Mouse (Mus musculus) hindbrain, embryonic 10.5 days (tissue): Measurements from ENCODE around the gene S100a2. TPM values are rescaled to one million over a fixed set of nuclear protein-coding genes. Genes with fewer than 3 reads are reported as not detected.

Source experiments
- DNase-seq: peaks from one replicate; pipeline ENCODE4 v3.0.0-alpha.2; 2017; ENCODE audit warnings: low spot score
- H3K27ac ChIP-seq: fragments of 300-500 bp; sonication (generic); 2 replicates; pipeline ENCODE4 v1.5.1; 2016; ENCODE audit warnings: mild to moderate bottlenecking, moderate library complexity
- H3K27me3 ChIP-seq: fragments of 300-500 bp; sonication (generic); 2 replicates; pipeline ENCODE4 v1.6.1; 2016; ENCODE audit warnings: mild to moderate bottlenecking; ENCODE audit not compliant: poor library complexity, insufficient read depth, severe bottlenecking
- H3K36me3 ChIP-seq: fragments of 300-500 bp; sonication (generic); 2 replicates; pipeline ENCODE4 v1.6.1; 2016; ENCODE audit warnings: mild to moderate bottlenecking, moderate library complexity
- H3K4me1 ChIP-seq: fragments of 300-500 bp; sonication (generic); replicated peaks from 2 replicates; pipeline ENCODE4 v1.6.1; 2016; ENCODE audit warnings: mild to moderate bottlenecking
- H3K4me3 ChIP-seq: fragments of 300-500 bp; sonication (generic); 2 replicates; pipeline ENCODE4 v1.5.1; 2016; ENCODE audit warnings: mild to moderate bottlenecking, moderate library complexity
- H3K9me3 ChIP-seq: fragments of 300-500 bp; sonication (generic); 2 replicates; pipeline ENCODE4 v1.6.1; 2016; ENCODE audit warnings: mild to moderate bottlenecking, moderate library complexity
- WGBS: fragments of 180-500 bp; shearing (Covaris S2); methylation state at CpG from one replicate; pipeline ENCODE4 v1.1.7; 2016; 5-methylcytosine and 5-hydroxymethylcytosine counted together
- polyA plus RNA-seq: library from polyadenylated mRNA; unstranded; fragments of >200 nt; fragmentation: Nextera tagmentation; extraction: Ambion mirVana; gene quantifications from 2 replicates; pipeline ENCODE4 v1.2.1, GENCODE M21; 2016

Gene S100a2
- polyA plus RNA-seq, 1 experiment from 2014 or later: not detected

DNA sequence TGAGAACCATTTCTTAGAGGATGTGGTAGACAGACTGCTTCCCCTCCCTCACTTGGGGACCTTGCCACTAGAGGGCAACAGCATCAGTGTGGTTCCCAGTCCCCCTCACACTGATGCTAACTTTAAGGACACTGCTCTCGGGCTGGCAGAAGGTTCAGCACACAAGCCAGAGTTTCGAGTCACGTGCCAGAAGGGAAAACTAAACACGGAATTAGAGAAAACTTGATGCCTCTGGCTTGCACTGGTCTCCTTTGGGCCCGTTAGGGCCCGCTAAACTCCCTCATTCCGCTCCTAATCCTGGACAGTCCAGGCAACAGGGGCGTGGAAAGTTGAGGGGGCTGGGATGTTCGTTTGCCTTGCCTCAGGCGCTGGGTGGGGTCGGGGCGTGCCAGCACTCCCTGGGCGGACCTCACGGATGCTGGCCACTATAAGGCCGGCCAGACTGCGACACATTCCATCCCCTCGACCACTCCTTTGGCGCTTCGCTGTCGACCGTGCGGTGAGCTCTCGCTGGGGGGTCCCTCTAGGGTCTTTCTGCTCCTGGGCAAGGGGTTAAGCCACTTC is 22.8 kb downstream of the S100a2 start, which contains the start of gene S100a6:
Gene S100a6 (plus strand): TSS at position 155 of the 564 bp plus-strand sequence.
- H3K27ac ChIP-seq: peak within 1 kb of the TSS; percentile 68; the same call in 1 of the 2 replicates
- no peaks in the 10 kb centered on the region for H3K9me3 ChIP-seq
- DNase-seq: peak; percentile 70
- peak within 1 kb of the TSS; percentile 53 for H3K4me3 ChIP-seq
- H3K4me1 ChIP-seq: peaks cover 12% of the 10 kb centered on the region
- no peaks in the 10 kb centered on the region for H3K36me3 ChIP-seq
- peaks cover 13% of the 10 kb centered on the region for H3K27me3 ChIP-seq
- under 1% methylated on average over 23 of the region's 23 CpGs for WGBS

GRCm38 (mm10) chr3:90613461-90614147 is 23.6 kb downstream of the S100a2 start:
- WGBS: 68% methylated on average over 7 of the region's 7 CpGs
- peak overlapping the region; percentile 53 for H3K4me3 ChIP-seq
- H3K27ac ChIP-seq: no peak overlapping the region
- peaks cover 12% of the 10 kb centered on the region for H3K4me1 ChIP-seq
- H3K9me3 ChIP-seq: no peaks in the 10 kb centered on the region
- H3K36me3 ChIP-seq: no peaks in the 10 kb centered on the region
- H3K27me3 ChIP-seq: peaks cover 13% of the 10 kb centered on the region
- DNase-seq: no peak

GRCm38 (mm10) chr3:90614148-90614530 is 24.1 kb downstream of the S100a2 start:
- Histone ChIP-seq H3K9me3 (no peaks in the 10 kb centered on the region), H3K36me3 (no peaks in the 10 kb centered on the region), H3K4me3 (no peak overlapping the region), H3K4me1 (peaks cover 12% of the 10 kb centered on the region), H3K27ac (no peak overlapping the region), H3K27me3 (peaks cover 13% of the 10 kb centered on the region)
- 90% methylated on average over 6 of the region's 6 CpGs for WGBS
- DNase-seq: no peak

GRCm38 (mm10) chr3:90614611-90615251 is 24.7 kb downstream of the S100a2 start:
- Histone ChIP-seq H3K9me3 (no peaks in the 10 kb centered on the region), H3K27ac (no peak overlapping the region), H3K36me3 (no peaks in the 10 kb centered on the region), H3K4me3 (no peak overlapping the region), H3K4me1 (peaks cover 12% of the 10 kb centered on the region), H3K27me3 (peaks cover 13% of the 10 kb centered on the region)
- WGBS: 81% methylated on average over 11 of the region's 11 CpGs
- DNase-seq: no peak

GRCm38 (mm10) chr3:90615415-90615814 is 25.4 kb downstream of the S100a2 start:
- Histone ChIP-seq H3K36me3 (no peaks in the 10 kb centered on the region), H3K4me1 (peaks cover 12% of the 10 kb centered on the region), H3K27me3 (peaks cover 13% of the 10 kb centered on the region), H3K4me3 (no peak overlapping the region), H3K27ac (no peak overlapping the region), H3K9me3 (no peaks in the 10 kb centered on the region)
- WGBS: 9% methylated on average over 7 of the region's 7 CpGs
- DNase-seq: peak; percentile 53

DNA sequence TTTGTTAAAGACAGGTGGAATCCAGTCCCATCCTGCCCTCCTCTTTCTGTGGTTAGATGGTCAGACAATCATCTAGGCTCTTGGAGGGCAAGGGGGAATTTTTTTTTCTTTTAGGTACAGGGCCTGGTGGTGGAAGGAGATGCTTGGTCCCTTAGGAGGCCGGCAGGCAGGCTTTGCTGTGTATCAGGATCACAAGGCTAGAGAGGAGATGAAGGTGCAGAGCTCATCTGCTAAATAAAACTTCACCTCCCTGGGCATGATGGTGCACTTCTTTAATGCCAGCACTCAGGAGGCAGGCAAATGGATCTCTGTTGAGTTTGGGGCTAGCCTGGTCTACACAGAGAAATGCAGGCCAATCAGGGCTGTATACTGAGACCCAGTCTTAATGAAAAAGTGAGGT is 25.9 kb downstream of the S100a2 start:
- WGBS: 81% methylated on average over 1 of the region's 1 CpGs
- Histone ChIP-seq H3K27me3 (peaks cover 13% of the 10 kb centered on the region), H3K36me3 (no peaks in the 10 kb centered on the region), H3K27ac (no peak overlapping the region), H3K4me3 (no peak overlapping the region), H3K4me1 (peaks cover 12% of the 10 kb centered on the region), H3K9me3 (no peaks in the 10 kb centered on the region)
- no peak for DNase-seq

DNA sequence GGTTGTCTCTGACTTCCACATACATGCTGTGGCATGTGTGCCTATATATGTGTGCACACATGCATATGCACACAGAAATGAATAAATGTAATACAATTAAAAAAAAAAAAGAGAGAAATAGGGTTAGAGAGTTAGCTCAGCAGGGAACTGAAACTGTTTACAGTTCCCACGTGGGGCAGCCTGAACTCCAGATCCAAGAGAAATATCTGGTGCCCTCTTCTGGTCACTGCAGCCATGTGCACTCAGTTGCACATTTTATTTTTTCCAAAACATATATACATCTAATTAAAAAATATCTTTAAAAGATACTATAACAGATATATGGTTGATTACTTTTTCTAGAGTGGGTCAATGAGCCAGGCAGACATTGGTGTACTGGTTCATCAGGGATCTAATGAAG is 27.5 kb downstream of the S100a2 start:
- Histone ChIP-seq H3K4me1 (peaks cover 11% of the 10 kb centered on the region), H3K4me3 (no peak overlapping the region), H3K9me3 (no peaks in the 10 kb centered on the region), H3K27ac (no peak overlapping the region), H3K36me3 (no peaks in the 10 kb centered on the region), H3K27me3 (peaks cover 13% of the 10 kb centered on the region)
- no peak for DNase-seq
- WGBS: 6% methylated on average over 1 of the region's 1 CpGs

GRCm38 (mm10) chr3:90621552-90621951 is 31.5 kb downstream of the S100a2 start:
- 60% methylated on average over 7 of the region's 7 CpGs for WGBS
- H3K27ac ChIP-seq: no peak overlapping the region
- peaks cover 26% of the 10 kb centered on the region for H3K4me1 ChIP-seq
- no peaks in the 10 kb centered on the region for H3K36me3 ChIP-seq
- H3K27me3 ChIP-seq: no peaks in the 10 kb centered on the region
- no peak for DNase-seq
- H3K4me3 ChIP-seq: no peak overlapping the region
- H3K9me3 ChIP-seq: no peaks in the 10 kb centered on the region

DNA sequence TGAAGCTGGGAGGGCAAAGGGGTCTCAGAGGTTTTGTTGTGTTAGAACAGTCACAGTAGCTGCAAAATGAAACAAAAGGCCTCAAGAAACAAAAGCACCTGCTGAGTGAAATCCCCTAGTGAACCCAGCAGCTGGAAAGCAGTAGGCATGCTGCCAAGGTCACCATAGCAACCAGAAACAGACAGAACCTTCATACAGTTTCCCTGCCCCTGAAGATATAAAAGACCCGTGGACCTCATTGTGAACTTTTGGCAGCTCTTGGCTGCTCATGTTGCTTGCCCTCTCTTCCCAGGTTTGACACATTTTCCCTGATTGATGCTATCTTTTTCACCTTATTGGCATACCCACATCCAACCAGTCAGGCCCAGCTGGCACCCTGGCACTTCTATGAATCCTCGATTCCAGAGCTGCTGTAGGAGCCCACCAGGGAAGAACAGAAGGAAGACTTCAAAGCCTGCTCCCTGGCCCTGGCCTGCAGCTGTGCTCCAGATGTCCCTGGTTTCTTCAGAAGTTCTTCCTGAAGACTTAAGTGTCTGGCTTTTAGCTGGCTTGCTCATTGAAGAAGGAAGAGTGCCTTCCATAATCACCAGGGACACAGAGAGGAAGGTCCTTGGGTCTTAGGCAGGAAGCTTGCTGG is 33.5 kb downstream of the S100a2 start:
- Histone ChIP-seq H3K36me3 (no peaks in the 10 kb centered on the region), H3K9me3 (no peaks in the 10 kb centered on the region), H3K27me3 (no peaks in the 10 kb centered on the region), H3K4me3 (no peak overlapping the region), H3K27ac (peak overlapping the region; percentile 62), H3K4me1 (peaks cover 26% of the 10 kb centered on the region)
- WGBS: 17% methylated on average over 2 of the region's 2 CpGs
- DNase-seq: peak; percentile 32

DNA sequence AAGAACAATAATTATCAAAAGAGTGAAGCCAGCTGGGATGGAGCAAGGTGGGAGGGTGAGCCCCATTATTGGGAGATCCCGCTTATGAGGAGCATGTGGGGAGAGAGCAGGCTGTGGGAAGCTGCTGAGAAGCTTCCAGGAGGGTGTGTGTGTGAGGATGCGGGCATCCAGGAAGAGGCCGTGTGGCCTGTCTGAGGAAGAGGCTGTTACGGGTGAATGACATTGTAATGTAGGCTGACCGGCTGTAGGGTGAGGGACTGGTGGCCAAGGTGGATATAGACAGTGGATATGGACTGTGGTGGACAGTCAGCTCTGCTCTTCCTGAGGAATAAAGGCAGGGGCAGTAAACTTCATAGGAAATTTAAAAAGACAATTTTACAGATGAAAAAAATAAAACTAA is 35.4 kb downstream of the S100a2 start:
- Histone ChIP-seq H3K27ac (peak overlapping the region; percentile 25; the same call in 1 of the 2 replicates), H3K36me3 (no peaks in the 10 kb centered on the region), H3K9me3 (no peaks in the 10 kb centered on the region), H3K4me1 (peaks cover 26% of the 10 kb centered on the region), H3K4me3 (no peak overlapping the region), H3K27me3 (no peaks in the 10 kb centered on the region)
- no peak for DNase-seq
- whole genome bisulfite sequencing: 79% methylated on average over 5 of the region's 5 CpGs

GRCm38 (mm10) chr3:90626266-90627021 is 36.4 kb downstream of the S100a2 start:
- H3K4me1 ChIP-seq: peaks cover 26% of the 10 kb centered on the region
- H3K9me3 ChIP-seq: no peaks in the 10 kb centered on the region
- WGBS: 79% methylated on average over 9 of the region's 9 CpGs
- 0 out of 2 replicates have a peak overlapping the region, but pooled peaks have one; percentile 2 for H3K27ac ChIP-seq
- H3K36me3 ChIP-seq: no peaks in the 10 kb centered on the region
- no peak overlapping the region for H3K4me3 ChIP-seq
- no peak for DNase-seq
- H3K27me3 ChIP-seq: no peaks in the 10 kb centered on the region

GRCm38 (mm10) chr3:90627366-90627765 is 37.3 kb downstream of the S100a2 start:
- no peak for DNase-seq
- no peak overlapping the region for H3K27ac ChIP-seq
- H3K36me3 ChIP-seq: no peaks in the 10 kb centered on the region
- H3K4me3 ChIP-seq: no peak overlapping the region
- H3K27me3 ChIP-seq: no peaks in the 10 kb centered on the region
- no peaks in the 10 kb centered on the region for H3K9me3 ChIP-seq
- H3K4me1 ChIP-seq: peaks cover 26% of the 10 kb centered on the region
- 95% methylated on average over 5 of the region's 5 CpGs for WGBS
